Mouse (Mus musculus) G1E (cell line): Measurements from ENCODE around the gene Map4. TPM values are rescaled to one million over a fixed set of nuclear protein-coding genes. Genes with fewer than 3 reads are reported as not detected.

Experiments
- ATAC-seq: 2 replicates; pipeline ENCODE4 v1.8.0; 2016; ENCODE audit warnings: mild to moderate bottlenecking; ENCODE audit not compliant: insufficient number of reproducible peaks, poor library complexity, low FRiP score, severe bottlenecking; ENCODE audit errors: extremely low read depth
- DNase-seq: peaks from one replicate; pipeline ENCODE4 v3.0.0; 2012; ENCODE audit warnings: low spot score
- H3K27me3 ChIP-seq: 2 replicates; pipeline ENCODE4 v1.6.1; 2012; ENCODE audit warnings: mild to moderate bottlenecking, low read length, inconsistent platforms; ENCODE audit not compliant: insufficient read depth
- H3K36me3 ChIP-seq: replicated peaks from 2 replicates; pipeline ENCODE3; 2012; ENCODE audit warnings: mild to moderate bottlenecking, inconsistent platforms
- H3K4me1 ChIP-seq: 2 replicates; pipeline ENCODE4 v1.6.1; 2012; ENCODE audit warnings: low read depth, low read length, inconsistent platforms, mixed read lengths; ENCODE audit not compliant: insufficient read depth
- H3K4me3 ChIP-seq: 2 replicates; pipeline ENCODE4 v1.5.1; 2012; ENCODE audit warnings: low read depth, mild to moderate bottlenecking, inconsistent platforms, low read length, moderate library complexity, mixed read lengths
- H3K9me3 ChIP-seq: replicated peaks from 2 replicates; pipeline ENCODE4 v1.6.1; 2012; ENCODE audit warnings: inconsistent platforms
- CTCF ChIP-seq: IDR thresholded peaks from 2 replicates; pipeline ENCODE4 v1.5.1; 2012; ENCODE audit warnings: low read depth, low read length, inconsistent platforms, mixed read lengths
- GATA1 ChIP-seq: IDR thresholded peaks from 2 replicates; pipeline ENCODE4 v1.6.1; 2012; ENCODE audit warnings: borderline replicate concordance, low read length, inconsistent platforms, mixed read lengths
- GATA2 ChIP-seq: IDR thresholded peaks from 2 replicates; pipeline ENCODE4 v1.6.1; 2012; ENCODE audit warnings: low read depth, low read length, inconsistent platforms, borderline replicate concordance
- POLR2AphosphoS5 ChIP-seq: IDR thresholded peaks from 2 replicates; pipeline ENCODE4 v1.6.1; 2012; ENCODE audit warnings: low read depth, low read length, inconsistent platforms; ENCODE audit not compliant: insufficient replicate concordance
- TAL1 ChIP-seq: conservative IDR thresholded peaks from 2 replicates; pipeline ENCODE4 v1.6.1; 2012; ENCODE audit warnings: low read depth, low read length, inconsistent platforms, mixed read lengths
- polyA plus RNA-seq: library from polyadenylated mRNA; stranded (reverse); fragments of >175 nt; gene quantifications from 2 replicates; pipeline ENCODE4 v1.2.3, GENCODE M21; 2012
- total RNA-seq, 2 experiments: library from RNA; stranded (forward) in 1 of 2; stranded (reverse) in 1 of 2; fragments of 200-1000 nt in 1 of 2; fragments of >200 nt in 1 of 2; fragmentation: Nextera tagmentation in 1 of 2; gene quantifications; 2 replicates each; pipeline ENCODE4 v1.2.3; 2014 to 2017

Map4 gene
- total and polyA plus RNA-seq, 3 experiments = 27.2 to 69.3 (median 47.5) TPM

DNA sequence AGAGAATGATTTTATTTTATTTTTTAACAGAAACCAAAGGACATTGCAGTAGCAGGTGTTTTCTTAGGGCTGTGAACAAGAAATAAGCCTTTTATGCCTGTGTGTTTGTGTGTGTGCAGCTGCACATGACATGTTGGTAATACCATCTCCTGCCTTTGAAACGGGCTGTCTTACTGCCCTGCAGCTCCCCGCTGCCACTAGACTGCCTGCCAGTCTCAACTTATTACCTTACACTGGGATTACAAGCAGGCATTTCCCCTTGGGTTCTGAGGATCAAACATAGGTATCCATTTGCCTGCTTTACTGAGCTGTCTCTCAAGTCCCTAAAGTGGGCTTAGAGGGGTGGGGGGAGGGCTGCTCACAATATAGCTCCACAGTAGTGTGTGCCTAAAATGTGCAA lies 129.5 kb downstream of the Map4 start:
- ATAC-seq (no peak), DNase-seq (no peak)
- no peaks in the 10 kb centered on the region for H3K27me3 ChIP-seq
- no peak overlapping the region for H3K4me3 ChIP-seq
- TF ChIP-seq GATA2 (no peak), POLR2AphosphoS5 (no peak), TAL1 (no peak), CTCF (no peak), GATA1 (no peak)
- H3K9me3 ChIP-seq = no peaks in the 10 kb centered on the region
- H3K36me3 ChIP-seq = peaks cover 5% of the 10 kb centered on the region
- H3K4me1 ChIP-seq = 0 out of 2 replicates have a peak, but pooled peaks cover 4% of the 10 kb centered on the region

DNA sequence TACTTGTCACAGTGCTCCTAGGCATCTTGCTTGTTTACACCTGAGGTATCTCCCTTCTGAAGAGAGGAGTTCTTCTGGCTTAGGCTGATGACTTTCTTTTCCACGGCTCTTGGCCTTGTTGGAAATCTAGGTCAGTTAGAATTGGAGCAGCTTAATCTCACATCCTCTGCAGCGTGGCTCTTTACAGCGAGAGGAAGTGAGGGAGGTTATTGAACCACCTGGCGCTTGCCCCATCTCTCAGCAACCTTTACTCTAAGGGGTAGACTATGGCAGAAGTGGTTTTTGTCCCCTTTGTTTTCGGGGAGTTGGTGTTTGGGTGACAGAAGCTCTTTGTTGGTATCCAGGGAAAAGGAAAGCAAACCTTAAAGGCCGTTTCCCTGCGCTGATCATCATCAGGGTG lies 131.1 kb downstream of the Map4 start:
- no peak overlapping the region for H3K4me3 ChIP-seq
- H3K27me3 ChIP-seq = no peaks in the 10 kb centered on the region
- 0 out of 2 replicates have a peak, but pooled peaks cover 4% of the 10 kb centered on the region for H3K4me1 ChIP-seq
- ATAC-seq (no peak), DNase-seq (no peak)
- peaks cover 13% of the 10 kb centered on the region for H3K36me3 ChIP-seq
- no peak for TF ChIP-seq GATA1
- TF ChIP-seq POLR2AphosphoS5 = no peak
- H3K9me3 ChIP-seq = no peaks in the 10 kb centered on the region

DNA sequence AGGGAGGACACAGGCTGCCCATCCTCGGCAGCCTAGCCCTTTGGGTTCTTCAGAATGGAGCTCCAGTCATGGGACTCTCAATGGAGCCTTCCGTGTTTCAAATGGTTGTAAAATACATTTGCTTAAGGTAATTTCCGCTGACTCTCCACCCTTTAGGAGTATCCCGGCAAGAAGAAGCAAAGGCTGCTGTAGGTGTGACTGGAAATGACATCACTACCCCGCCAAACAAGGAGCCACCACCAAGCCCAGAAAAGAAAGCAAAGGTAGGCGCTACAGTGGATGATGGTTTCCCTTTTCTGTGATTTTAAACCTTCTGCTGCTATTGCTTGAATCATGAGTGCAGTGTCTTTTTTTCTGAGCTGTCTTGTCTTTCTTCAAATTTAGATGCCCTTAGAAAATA lies 131.6 kb downstream of the Map4 start:
- no peak for DNase-seq
- TF ChIP-seq POLR2AphosphoS5 (no peak), GATA2 (no peak), CTCF (no peak), GATA1 (no peak), TAL1 (no peak)
- Histone ChIP-seq H3K9me3 (no peaks in the 10 kb centered on the region), H3K4me3 (no peak overlapping the region), H3K36me3 (peaks cover 16% of the 10 kb centered on the region), H3K27me3 (no peaks in the 10 kb centered on the region), H3K4me1 (0 out of 2 replicates have a peak, but pooled peaks cover 4% of the 10 kb centered on the region)
- no peak for ATAC-seq

DNA sequence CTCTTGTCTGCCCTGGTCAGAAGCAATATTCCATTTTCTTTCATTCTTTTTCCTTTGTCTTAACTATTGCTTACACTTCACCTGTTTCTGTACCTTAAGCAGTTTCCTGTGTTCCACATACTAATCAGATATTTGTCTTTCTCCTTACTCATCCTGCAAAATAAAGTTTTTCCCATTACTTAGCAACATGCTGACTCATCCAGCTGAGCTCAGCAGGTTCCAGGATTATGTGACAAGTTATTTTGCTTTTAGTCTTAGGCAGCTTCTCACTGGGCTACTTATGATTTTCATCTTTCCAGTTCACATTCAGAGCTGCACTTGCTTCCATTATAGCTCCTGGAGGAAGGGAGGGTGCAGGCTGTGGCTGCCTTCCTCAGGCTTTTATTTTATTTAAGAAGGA lies 133.4 kb downstream of the Map4 start:
- TF ChIP-seq TAL1 (no peak), CTCF (no peak), GATA1 (no peak), GATA2 (no peak), POLR2AphosphoS5 (no peak)
- 0 out of 2 replicates have a peak, but pooled peaks cover 4% of the 10 kb centered on the region for H3K4me1 ChIP-seq
- no peak for ATAC-seq

GRCm38 (mm10) chr9:110068745-110069144 lies 137.5 kb downstream of the Map4 start:
- H3K4me3 ChIP-seq = no peak overlapping the region
- peaks cover 58% of the 10 kb centered on the region for H3K36me3 ChIP-seq
- peaks cover 7% of the 10 kb centered on the region; the same call in 1 of the 2 replicates for H3K4me1 ChIP-seq
- TF ChIP-seq CTCF (no peak), TAL1 (no peak), POLR2AphosphoS5 (no peak), GATA1 (no peak), GATA2 (no peak)
- DNase-seq (no peak), ATAC-seq (no peak)
- no peaks in the 10 kb centered on the region for H3K27me3 ChIP-seq
- no peaks in the 10 kb centered on the region for H3K9me3 ChIP-seq

More for the DNA sequence above, 133.4 kb downstream of the Map4 start:
- H3K27me3 ChIP-seq = no peaks in the 10 kb centered on the region
- H3K9me3 ChIP-seq = no peaks in the 10 kb centered on the region
- no peak overlapping the region for H3K4me3 ChIP-seq
- peaks cover 31% of the 10 kb centered on the region for H3K36me3 ChIP-seq
- DNase-seq = no peak

GRCm38 (mm10) chr9:110070358-110070757 lies 139.1 kb downstream of the Map4 start:
- no peak overlapping the region for H3K4me3 ChIP-seq
- peaks cover 7% of the 10 kb centered on the region; the same call in 1 of the 2 replicates for H3K4me1 ChIP-seq
- ATAC-seq (no peak), DNase-seq (no peak)
- TF ChIP-seq CTCF = no peak
- no peak for TF ChIP-seq GATA1
- no peak for TF ChIP-seq TAL1
- TF ChIP-seq GATA2 = no peak
- TF ChIP-seq POLR2AphosphoS5 = no peak
- H3K36me3 ChIP-seq = peaks cover 59% of the 10 kb centered on the region
- H3K9me3 ChIP-seq = no peaks in the 10 kb centered on the region
- no peaks in the 10 kb centered on the region for H3K27me3 ChIP-seq

- Histone ChIP-seq H3K36me3 (peaks cover 59% of the 10 kb centered on the region), H3K27me3 (no peaks in the 10 kb centered on the region), H3K4me3 (no peak overlapping the region), H3K4me1 (peaks cover 7% of the 10 kb centered on the region; the same call in 1 of the 2 replicates), H3K9me3 (no peaks in the 10 kb centered on the region)
- DNase-seq (no peak), ATAC-seq (no peak)
- TF ChIP-seq GATA1 (no peak), GATA2 (no peak), POLR2AphosphoS5 (no peak)
These were observed 139.8 kb downstream of the Map4 start for GRCm38 (mm10) chr9:110071011-110071410.
